Mouse (Mus musculus) urinary bladder, postnatal 36 days (tissue): ENCODE measurements around the gene Capn2.

Experiments used
- DNase-seq, 2 experiments: peaks; one replicate each; pipeline ENCODE4 v3.0.0; 2022; ENCODE audit warnings: low spot score in 2 of 2, mixed read lengths in 1 of 2

Capn2 gene

GRCm38 (mm10) chr1:182461261-182461660 lies 56.1 kb downstream of the Capn2 start:
- DNase-seq: peak; percentile 20 to 40

- DNase-seq: peak; percentile 15 to 23
Measured at GRCm38 (mm10) chr1:182460291-182461244, 56.8 kb downstream of the Capn2 start.

GRCm38 (mm10) chr1:182459436-182459835 lies 58.0 kb downstream of the Capn2 start:
- no peak for DNase-seq

GRCm38 (mm10) chr1:182458556-182458955 lies 58.9 kb downstream of the Capn2 start:
- no peak for DNase-seq

GRCm38 (mm10) chr1:182455080-182455479 lies 62.3 kb downstream of the Capn2 start:
- no peak for DNase-seq

- no peak for DNase-seq
Measured at GRCm38 (mm10) chr1:182452473-182452872, 64.9 kb downstream of the Capn2 start.

- DNase-seq: no peak
Measured at GRCm38 (mm10) chr1:182448276-182449035, 69.0 kb downstream of the Capn2 start.

GRCm38 (mm10) chr1:182444116-182444515 lies 73.3 kb downstream of the Capn2 start:
- no peak for DNase-seq

GRCm38 (mm10) chr1:182441791-182442473 lies 75.5 kb downstream of the Capn2 start:
- no peak for DNase-seq

- DNase-seq: peak; percentile 20 to 80
Measured at GRCm38 (mm10) chr1:182439546-182440222, 77.7 kb downstream of the Capn2 start.

- DNase-seq: no peak
Measured at GRCm38 (mm10) chr1:182436746-182437145, 80.7 kb downstream of the Capn2 start.

GRCm38 (mm10) chr1:182432059-182432458 lies 85.3 kb downstream of the Capn2 start:
- DNase-seq: no peak

- no peak for DNase-seq
Measured at GRCm38 (mm10) chr1:182430676-182431075, 86.7 kb downstream of the Capn2 start.

GRCm38 (mm10) chr1:182429826-182430225 lies 87.6 kb downstream of the Capn2 start:
- DNase-seq: no peak

GRCm38 (mm10) chr1:182427426-182427825 lies 90.0 kb downstream of the Capn2 start:
- DNase-seq: peak in 1 of 2 experiments; percentile 63

- no peak for DNase-seq
Measured at GRCm38 (mm10) chr1:182426444-182426843, 91.0 kb downstream of the Capn2 start.

GRCm38 (mm10) chr1:182425176-182425575 lies 92.2 kb downstream of the Capn2 start:
- DNase-seq: no peak

- DNase-seq: no peak
Measured at GRCm38 (mm10) chr1:182424274-182424673, 93.1 kb downstream of the Capn2 start.

GRCm38 (mm10) chr1:182419481-182419880 lies 97.9 kb downstream of the Capn2 start:
- DNase-seq: no peak
